Mouse (Mus musculus): ENCODE results near the gene Tdrd9. TPM values are rescaled to one million over a fixed set of nuclear protein-coding genes. Genes with fewer than 3 reads are reported as not detected.

The Tdrd9 gene
- total and polyA plus RNA-seq, 2 experiments from 2014 or later = 0.23 to 0.29 TPM

- no peak overlapping the region for H3K4me2 ChIP-seq (ENCODE audit: low read depth)
- DNase-seq (no peak), ATAC-seq (no peak)
- H3K27ac ChIP-seq (ENCODE audit: low read depth, low read length) = no peak overlapping the region
- WGBS = 82% methylated on average over 4 of the region's 4 CpGs
- no peak overlapping the region for H3K4me3 ChIP-seq (ENCODE audit: low read depth, low read length)
- H3K27me3 ChIP-seq (ENCODE audit: insufficient read depth, low read length) = no peaks in the 10 kb centered on the region
- TF ChIP-seq CTCF (IDR thresholded peaks at IDR 0.05; ENCODE audit: low read depth) = no peak
- 0 out of 2 replicates have a peak, but pooled peaks cover 9% of the 10 kb centered on the region for H3K4me1 ChIP-seq (ENCODE audit: insufficient read depth)
- no peak overlapping the region for H3K9ac ChIP-seq
- H3K9me3 ChIP-seq (ENCODE audit: low read length) = no peaks in the 10 kb centered on the region
- H3K36me3 ChIP-seq (ENCODE audit: insufficient read depth) = no peaks in the 10 kb centered on the region
These were observed 1.3 kb upstream of the Tdrd9 start for GRCm38 (mm10) chr12:111970085-111970484.

- WGBS = 88% methylated on average over 10 of the region's 10 CpGs
- Histone ChIP-seq H3K9me3 (ENCODE audit: low read length) (no peaks in the 10 kb centered on the region), H3K27me3 (ENCODE audit: insufficient read depth, low read length) (no peaks in the 10 kb centered on the region), H3K4me2 (ENCODE audit: low read depth) (no peak overlapping the region), H3K36me3 (ENCODE audit: insufficient read depth) (no peaks in the 10 kb centered on the region), H3K4me3 (ENCODE audit: low read depth, low read length) (no peak overlapping the region), H3K4me1 (ENCODE audit: insufficient read depth) (no peaks in the 10 kb centered on the region), H3K9ac (no peak overlapping the region), H3K27ac (ENCODE audit: low read depth, low read length) (no peak overlapping the region)
- ATAC-seq = no peak
- no peak for TF ChIP-seq CTCF (IDR thresholded peaks at IDR 0.05; ENCODE audit: low read depth)
- DNase-seq = no peak
These were observed 1.1 kb downstream of the Tdrd9 start for GRCm38 (mm10) chr12:111972504-111972903.

GRCm38 (mm10) chr12:111974578-111974977, 3.2 kb downstream of the Tdrd9 start:
- TF ChIP-seq CTCF (IDR thresholded peaks at IDR 0.05; ENCODE audit: low read depth) = no peak
- Histone ChIP-seq H3K9me3 (ENCODE audit: low read length) (no peaks in the 10 kb centered on the region), H3K27ac (ENCODE audit: low read depth, low read length) (no peak overlapping the region), H3K27me3 (ENCODE audit: insufficient read depth, low read length) (no peaks in the 10 kb centered on the region), H3K4me1 (ENCODE audit: insufficient read depth) (no peaks in the 10 kb centered on the region), H3K4me3 (ENCODE audit: low read depth, low read length) (no peak overlapping the region), H3K4me2 (ENCODE audit: low read depth) (no peak overlapping the region), H3K36me3 (ENCODE audit: insufficient read depth) (no peaks in the 10 kb centered on the region), H3K9ac (no peak overlapping the region)
- no peak for DNase-seq
- 90% methylated on average over 6 of the region's 6 CpGs for WGBS
- no peak for ATAC-seq

- Histone ChIP-seq H3K4me1 (ENCODE audit: insufficient read depth) (no peaks in the 10 kb centered on the region), H3K4me2 (ENCODE audit: low read depth) (no peak overlapping the region), H3K4me3 (ENCODE audit: low read depth, low read length) (no peak overlapping the region), H3K36me3 (ENCODE audit: insufficient read depth) (no peaks in the 10 kb centered on the region), H3K27ac (ENCODE audit: low read depth, low read length) (peak overlapping the region; percentile 54; the same call in 1 of the 2 replicates), H3K27me3 (ENCODE audit: insufficient read depth, low read length) (no peaks in the 10 kb centered on the region), H3K9ac (no peak overlapping the region), H3K9me3 (ENCODE audit: low read length) (no peaks in the 10 kb centered on the region)
- ATAC-seq (peak; percentile 73), DNase-seq (peak; percentile 63)
- WGBS = 31% methylated on average over 6 of the region's 6 CpGs
- TF ChIP-seq CTCF (IDR thresholded peaks at IDR 0.05; ENCODE audit: low read depth) = no peak
These were observed 5.8 kb downstream of the Tdrd9 start for GRCm38 (mm10) chr12:111977138-111977537.

GRCm38 (mm10) chr12:111978274-111978673, 6.9 kb downstream of the Tdrd9 start:
- ATAC-seq = no peak
- WGBS = 78% methylated on average over 6 of the region's 6 CpGs

DNA sequence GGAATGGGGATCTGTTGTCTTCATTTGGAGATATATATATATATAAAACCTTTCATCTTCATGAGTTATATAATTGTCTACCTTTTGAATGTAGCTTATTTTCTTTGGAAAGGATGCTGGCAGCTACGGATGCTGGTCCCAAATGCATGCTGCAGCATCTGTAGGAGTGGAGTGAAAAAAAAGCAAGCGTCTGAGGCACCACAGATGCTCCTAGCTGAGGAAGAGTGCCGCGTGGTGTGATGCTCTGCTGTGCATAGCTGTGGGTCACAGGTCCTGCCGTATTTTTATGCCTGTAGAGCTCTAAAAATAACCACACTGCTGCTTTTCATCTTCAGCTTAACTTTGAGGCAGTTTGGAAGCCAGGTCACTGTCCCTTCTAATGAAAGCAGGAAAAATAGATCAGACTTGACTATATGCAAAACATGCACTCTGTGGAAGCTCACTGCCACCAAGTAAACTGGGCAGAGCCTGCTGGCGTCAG, 9.6 kb downstream of the Tdrd9 start, which contains the start of gene Rd3l:
Gene Rd3l, minus strand, starts transcription at position 431 of the 481 bp plus-strand sequence.
- no peaks in the 10 kb centered on the region for H3K27me3 ChIP-seq (ENCODE audit: insufficient read depth, low read length)
- H3K4me1 ChIP-seq (ENCODE audit: insufficient read depth) = no peaks in the 10 kb centered on the region
- TF ChIP-seq CTCF (IDR thresholded peaks at IDR 0.05; ENCODE audit: low read depth) = no peak
- no peak within 1 kb of the TSS for H3K4me3 ChIP-seq (ENCODE audit: low read depth, low read length)
- ATAC-seq (no peak), DNase-seq (no peak)
- no peak within 1 kb of the TSS for H3K4me2 ChIP-seq (ENCODE audit: low read depth)
- no peaks in the 10 kb centered on the region for H3K36me3 ChIP-seq (ENCODE audit: insufficient read depth)
- 70% methylated on average over 6 of the region's 6 CpGs for WGBS
- no peak within 1 kb of the TSS for H3K27ac ChIP-seq (ENCODE audit: low read depth, low read length)
- H3K9ac ChIP-seq = no peak within 1 kb of the TSS
- H3K9me3 ChIP-seq (ENCODE audit: low read length) = no peaks in the 10 kb centered on the region

More at GRCm38 (mm10) chr12:111978274-111978673, 6.9 kb downstream of the Tdrd9 start:
- no peak overlapping the region for H3K27ac ChIP-seq (ENCODE audit: low read depth, low read length)
- H3K4me1 ChIP-seq (ENCODE audit: insufficient read depth) = no peaks in the 10 kb centered on the region
- DNase-seq = no peak
- TF ChIP-seq CTCF (IDR thresholded peaks at IDR 0.05; ENCODE audit: low read depth) = no peak
- H3K4me2 ChIP-seq (ENCODE audit: low read depth) = no peak overlapping the region
- no peaks in the 10 kb centered on the region for H3K36me3 ChIP-seq (ENCODE audit: insufficient read depth)
- H3K9ac ChIP-seq = no peak overlapping the region
- no peak overlapping the region for H3K4me3 ChIP-seq (ENCODE audit: low read depth, low read length)
- H3K9me3 ChIP-seq (ENCODE audit: low read length) = no peaks in the 10 kb centered on the region
- H3K27me3 ChIP-seq (ENCODE audit: insufficient read depth, low read length) = no peaks in the 10 kb centered on the region

DNA sequence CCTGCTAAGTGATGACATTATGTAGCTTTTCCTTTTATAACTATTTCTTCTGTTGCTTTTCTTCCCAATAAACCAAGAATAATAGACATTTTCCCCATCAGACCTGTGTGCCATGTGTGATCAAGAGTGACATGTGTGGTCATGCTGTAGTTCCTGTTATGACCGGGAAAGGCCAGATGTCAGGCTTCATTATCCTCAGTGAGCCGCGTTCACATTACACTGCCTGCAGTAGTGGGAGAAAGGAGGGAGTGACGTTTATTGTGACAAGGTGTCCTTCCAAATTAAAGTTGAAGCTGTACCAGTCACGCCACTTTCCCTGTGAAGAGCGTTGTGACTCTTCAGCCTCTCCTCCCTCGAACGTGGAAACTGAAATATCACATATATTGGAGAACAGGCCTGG, 10.5 kb downstream of the Tdrd9 start:
- no peak for TF ChIP-seq CTCF (IDR thresholded peaks at IDR 0.05; ENCODE audit: low read depth)
- H3K36me3 ChIP-seq (ENCODE audit: insufficient read depth) = no peaks in the 10 kb centered on the region
- DNase-seq = no peak
- H3K9ac ChIP-seq = no peak overlapping the region
- no peaks in the 10 kb centered on the region for H3K9me3 ChIP-seq (ENCODE audit: low read length)
- no peaks in the 10 kb centered on the region for H3K27me3 ChIP-seq (ENCODE audit: insufficient read depth, low read length)
- no peak for ATAC-seq
- H3K4me1 ChIP-seq (ENCODE audit: insufficient read depth) = no peaks in the 10 kb centered on the region
- H3K4me2 ChIP-seq (ENCODE audit: low read depth) = no peak overlapping the region
- no peak overlapping the region for H3K4me3 ChIP-seq (ENCODE audit: low read depth, low read length)
- 74% methylated on average over 8 of the region's 8 CpGs for WGBS
- no peak overlapping the region for H3K27ac ChIP-seq (ENCODE audit: low read depth, low read length)
